Mouse (Mus musculus) stomach, embryonic 16.5 days (tissue): ENCODE data around the gene Cd27. TPM values are rescaled to one million over a fixed set of nuclear protein-coding genes. Genes with fewer than 3 reads are reported as not detected.

Source experiments
- ATAC-seq: fragments of 200-750 bp; cut with Nextera tagmentation; 2 replicates; pipeline ENCODE4 v1.8.0; 2017; ENCODE audit warnings: moderate number of reproducible peaks, moderate TSS enrichment; ENCODE audit not compliant: insufficient read depth, low FRiP score
- H3K27ac ChIP-seq: fragments of 300-500 bp; sonication (generic); 2 replicates; pipeline ENCODE4 v1.5.1; 2014; ENCODE audit warnings: low read length
- H3K27me3 ChIP-seq: fragments of 300-500 bp; sonication (generic); 2 replicates; pipeline ENCODE4 v1.6.1; 2014; ENCODE audit warnings: low read length, control low read depth, mixed read lengths; ENCODE audit not compliant: control insufficient read depth, insufficient read depth
- H3K36me3 ChIP-seq: fragments of 300-500 bp; sonication (generic); 2 replicates; pipeline ENCODE4 v1.6.1; 2014; ENCODE audit warnings: low read length; ENCODE audit not compliant: control insufficient read depth, insufficient read depth
- H3K4me1 ChIP-seq: fragments of 300-500 bp; sonication (generic); 2 replicates; pipeline ENCODE4 v1.6.1; 2014; ENCODE audit warnings: low read length, control low read depth, mixed read lengths; ENCODE audit not compliant: control insufficient read depth, insufficient read depth
- H3K4me2 ChIP-seq: fragments of 300-500 bp; sonication (generic); 2 replicates; pipeline ENCODE4 v1.6.1; 2014; ENCODE audit warnings: low read depth, low read length, mixed read lengths
- H3K4me3 ChIP-seq: fragments of 300-500 bp; sonication (generic); replicated peaks from 2 replicates; pipeline ENCODE4 v1.5.1; 2014; ENCODE audit warnings: mild to moderate bottlenecking, low read length
- H3K9ac ChIP-seq: fragments of 300-500 bp; sonication (generic); 2 replicates; pipeline ENCODE4 v1.6.1; 2014; ENCODE audit warnings: low read length
- H3K9me3 ChIP-seq: fragments of 300-500 bp; sonication (generic); replicated peaks from 2 replicates; pipeline ENCODE4 v1.6.1; 2016; ENCODE audit warnings: low read length, control low read depth; ENCODE audit not compliant: control insufficient read depth
- WGBS: fragments of 180-500 bp; shearing (Covaris S2); extraction: QIAGEN DNeasy Blood & Tissue Kit; methylation state at CpG from one replicate; pipeline ENCODE4 v1.1.7; 2014; 5-methylcytosine and 5-hydroxymethylcytosine counted together
- polyA plus RNA-seq: library from polyadenylated mRNA; unstranded; fragments of >200 nt; fragmentation: Nextera tagmentation; extraction: Ambion mirVana; gene quantifications from 2 replicates; pipeline ENCODE4 v1.2.1, GENCODE M21; 2015

The Cd27 gene
- polyA plus RNA-seq, 1 experiment from 2014 or later, result 2.7 TPM

DNA sequence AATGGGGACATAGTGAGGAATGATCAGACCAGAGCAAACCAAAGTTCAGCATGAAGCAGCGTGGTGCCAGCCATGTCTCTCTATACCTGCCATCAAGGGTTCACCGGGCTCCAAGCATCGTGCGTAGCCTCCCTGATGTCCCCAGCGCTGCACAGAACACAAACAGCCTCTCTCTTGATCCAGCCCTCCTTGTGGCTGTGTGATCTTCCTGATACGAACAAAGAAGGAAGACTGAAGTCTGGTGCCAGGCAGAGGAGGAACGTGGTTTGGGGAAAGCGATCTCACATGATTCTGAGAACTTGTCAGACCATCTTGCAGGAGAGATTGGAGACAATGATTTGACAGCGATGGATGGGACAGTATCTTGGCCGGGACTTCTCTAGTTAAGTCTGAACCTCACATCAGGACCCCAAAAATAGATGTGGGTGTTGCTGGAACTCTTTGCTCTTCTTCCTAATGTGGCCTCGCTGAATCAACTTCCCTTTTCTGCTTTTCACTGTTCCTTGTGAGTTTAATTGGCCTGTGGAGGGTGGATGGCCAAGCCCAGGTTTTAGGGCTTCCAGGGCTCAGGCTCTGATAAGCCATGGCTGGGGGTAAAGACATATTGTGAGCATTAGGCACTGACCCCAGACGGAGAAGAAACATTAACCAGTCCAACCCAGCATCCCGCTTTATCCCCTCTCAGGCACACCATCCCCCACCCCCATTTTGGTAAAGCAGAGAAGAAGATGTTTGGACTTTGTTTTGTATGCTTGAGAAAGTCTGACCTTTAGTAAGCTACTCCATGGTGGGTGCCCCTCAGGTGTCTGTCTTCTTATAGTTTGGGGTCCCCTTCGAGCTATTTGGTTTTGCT lies 17.3 kb upstream of the Cd27 start:
- Histone ChIP-seq H3K4me3 (no peak overlapping the region), H3K4me1 (no peaks in the 10 kb centered on the region), H3K36me3 (no peaks in the 10 kb centered on the region), H3K27ac (no peak overlapping the region), H3K27me3 (no peaks in the 10 kb centered on the region), H3K9ac (no peak overlapping the region), H3K4me2 (no peak overlapping the region), H3K9me3 (no peaks in the 10 kb centered on the region)
- ATAC-seq, result no peak
- 76% methylated on average over 14 of the region's 14 CpGs for WGBS

DNA sequence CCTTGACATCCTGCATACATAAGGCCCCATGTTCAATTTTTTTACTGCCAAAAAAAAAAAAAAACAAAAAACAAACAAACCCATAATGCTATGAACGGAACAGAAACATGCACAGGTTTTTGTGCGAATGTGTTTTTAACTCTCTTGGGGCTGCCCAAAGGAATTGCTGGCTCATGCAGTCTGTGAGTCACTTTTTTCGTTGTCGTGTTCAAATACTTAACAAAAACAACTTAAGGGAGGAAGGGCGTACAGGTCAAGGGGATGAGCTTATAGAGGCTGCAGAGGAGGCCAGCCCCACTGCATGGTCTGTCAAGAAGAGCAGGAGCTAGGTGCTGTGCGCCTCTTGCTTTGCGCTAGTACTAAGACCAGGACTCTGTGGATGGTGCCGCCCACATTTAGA lies 15.9 kb upstream of the Cd27 start:
- Histone ChIP-seq H3K4me1 (no peaks in the 10 kb centered on the region), H3K4me2 (no peak overlapping the region), H3K27ac (no peak overlapping the region), H3K27me3 (no peaks in the 10 kb centered on the region), H3K9ac (no peak overlapping the region), H3K9me3 (no peaks in the 10 kb centered on the region), H3K36me3 (no peaks in the 10 kb centered on the region), H3K4me3 (no peak overlapping the region)
- no peak for ATAC-seq
- WGBS, result 83% methylated on average over 8 of the region's 8 CpGs

DNA sequence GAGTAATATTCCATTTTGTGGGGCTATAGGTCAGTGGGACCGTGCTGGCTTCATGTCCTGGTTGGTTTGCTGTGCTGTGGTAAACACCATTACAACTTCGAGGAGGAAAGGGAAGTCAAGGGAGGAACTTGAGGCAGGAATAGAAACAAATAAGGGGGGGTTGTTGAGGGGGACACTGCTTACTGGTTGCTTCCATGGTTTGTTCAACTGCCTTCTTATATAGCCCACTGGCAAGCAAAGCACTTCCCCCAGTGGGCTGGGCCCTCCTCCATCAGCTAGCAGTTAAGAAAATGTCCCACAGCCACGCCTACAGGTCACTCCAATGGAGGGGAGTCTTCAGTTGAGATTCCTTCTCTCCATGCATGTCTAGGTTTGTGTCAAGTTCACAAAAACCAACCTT lies 15.5 kb upstream of the Cd27 start:
- no peak overlapping the region for H3K9ac ChIP-seq
- 81% methylated on average over 3 of the region's 3 CpGs for WGBS
- no peaks in the 10 kb centered on the region for H3K27me3 ChIP-seq
- ATAC-seq, result no peak
- H3K4me1 ChIP-seq, result no peaks in the 10 kb centered on the region
- no peak overlapping the region for H3K27ac ChIP-seq
- no peak overlapping the region for H3K4me2 ChIP-seq
- H3K36me3 ChIP-seq, result no peaks in the 10 kb centered on the region
- no peaks in the 10 kb centered on the region for H3K9me3 ChIP-seq
- no peak overlapping the region for H3K4me3 ChIP-seq

DNA sequence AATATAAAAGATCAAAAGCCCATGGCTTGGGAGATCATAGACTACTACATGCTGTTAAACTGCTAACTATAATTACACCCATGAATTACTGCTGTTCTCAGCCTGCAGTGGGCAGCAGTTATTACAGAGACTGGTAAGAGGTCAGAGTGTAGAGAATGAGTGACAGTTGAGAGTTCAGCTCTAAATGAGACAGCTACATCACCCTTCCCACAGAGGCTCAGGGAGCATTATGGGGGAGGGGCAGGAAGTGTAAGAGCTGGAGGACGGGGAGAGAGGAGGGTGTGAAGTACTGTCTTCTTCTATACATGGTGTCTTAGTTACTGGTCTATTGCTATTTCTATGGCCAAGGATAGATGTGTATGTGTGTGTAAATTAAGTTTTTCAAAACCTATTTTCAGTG lies 7.7 kb upstream of the Cd27 start:
- no peaks in the 10 kb centered on the region for H3K36me3 ChIP-seq
- H3K4me1 ChIP-seq, result no peaks in the 10 kb centered on the region
- no peak overlapping the region for H3K27ac ChIP-seq
- no peak overlapping the region for H3K4me2 ChIP-seq
- 24% methylated on average over 1 of the region's 1 CpGs for WGBS
- no peaks in the 10 kb centered on the region for H3K9me3 ChIP-seq
- no peak for ATAC-seq
- no peak overlapping the region for H3K9ac ChIP-seq
- H3K27me3 ChIP-seq, result no peaks in the 10 kb centered on the region
- no peak overlapping the region for H3K4me3 ChIP-seq

DNA sequence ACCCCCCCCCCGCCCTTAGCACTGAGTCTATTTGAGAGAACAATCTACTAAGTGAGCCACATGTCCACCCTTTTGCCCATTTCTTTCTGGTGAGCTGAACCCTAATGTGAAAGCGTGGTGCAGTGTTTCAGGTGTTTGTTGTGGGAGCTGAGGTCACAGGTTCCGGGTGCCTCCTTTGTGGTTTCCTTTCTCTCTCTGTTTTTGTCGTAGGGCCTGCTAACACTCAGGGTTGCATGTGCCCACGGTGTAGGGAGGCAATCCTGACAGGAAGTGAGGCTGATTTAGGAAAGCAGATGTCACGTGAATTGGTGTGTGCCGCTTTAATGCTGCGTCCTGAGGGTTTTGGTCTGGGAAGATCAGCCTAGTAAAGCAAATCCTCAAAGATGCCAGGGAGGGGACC lies 4.8 kb upstream of the Cd27 start:
- H3K36me3 ChIP-seq, result no peaks in the 10 kb centered on the region
- H3K4me2 ChIP-seq, result no peak overlapping the region
- no peak overlapping the region for H3K9ac ChIP-seq
- no peak overlapping the region for H3K4me3 ChIP-seq
- H3K9me3 ChIP-seq, result no peaks in the 10 kb centered on the region
- 81% methylated on average over 8 of the region's 8 CpGs for WGBS
- no peak overlapping the region for H3K27ac ChIP-seq
- no peaks in the 10 kb centered on the region for H3K4me1 ChIP-seq
- H3K27me3 ChIP-seq, result no peaks in the 10 kb centered on the region
- no peak for ATAC-seq

DNA sequence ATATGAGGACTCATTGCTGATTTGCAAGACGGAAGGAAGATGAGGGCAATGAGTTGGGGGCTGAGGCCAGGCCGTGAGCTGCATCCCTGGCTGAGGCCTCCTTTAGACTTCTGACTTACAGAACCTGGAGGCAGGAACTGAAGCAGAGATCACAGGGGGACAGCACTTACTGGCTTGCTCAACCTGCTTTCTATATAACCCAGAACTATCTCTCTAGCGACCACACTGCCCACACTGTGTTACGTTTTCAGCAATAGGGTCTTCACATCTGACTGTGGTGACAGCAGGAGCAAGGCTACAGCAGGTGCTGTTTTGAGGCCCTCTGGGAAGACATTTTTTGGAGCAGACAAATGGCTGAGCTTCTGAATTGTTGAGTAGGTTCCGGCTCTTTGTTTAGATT lies 3.8 kb upstream of the Cd27 start:
- H3K27ac ChIP-seq, result no peak overlapping the region
- 78% methylated on average over 5 of the region's 5 CpGs for WGBS
- H3K4me3 ChIP-seq, result no peak overlapping the region
- H3K9me3 ChIP-seq, result no peaks in the 10 kb centered on the region
- no peak overlapping the region for H3K4me2 ChIP-seq
- no peak for ATAC-seq
- no peaks in the 10 kb centered on the region for H3K27me3 ChIP-seq
- H3K4me1 ChIP-seq, result no peaks in the 10 kb centered on the region
- H3K36me3 ChIP-seq, result no peaks in the 10 kb centered on the region
- no peak overlapping the region for H3K9ac ChIP-seq

DNA sequence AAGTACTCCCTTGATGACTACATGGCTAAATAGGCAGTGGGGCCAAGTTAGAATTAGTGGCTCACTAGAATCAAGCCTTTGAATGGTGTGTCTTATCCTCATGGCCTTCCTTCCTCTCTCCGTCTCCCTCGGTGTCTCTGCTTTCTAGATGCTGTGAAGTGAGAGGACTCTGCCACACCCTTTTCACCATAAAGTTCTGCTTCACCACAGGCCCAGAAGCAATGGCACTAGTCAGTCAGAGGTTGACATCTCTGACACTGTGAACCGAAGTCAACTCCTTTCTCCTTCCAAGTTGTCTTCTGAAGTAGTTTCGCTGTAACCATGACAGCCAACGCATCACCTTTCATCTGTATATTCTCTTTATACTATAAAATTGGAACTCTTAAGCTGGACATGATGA lies 2.7 kb upstream of the Cd27 start:
- no peak overlapping the region for H3K27ac ChIP-seq
- ATAC-seq, result no peak
- no peak overlapping the region for H3K9ac ChIP-seq
- H3K27me3 ChIP-seq, result no peaks in the 10 kb centered on the region
- no peaks in the 10 kb centered on the region for H3K36me3 ChIP-seq
- no peaks in the 10 kb centered on the region for H3K4me1 ChIP-seq
- no peak overlapping the region for H3K4me3 ChIP-seq
- H3K4me2 ChIP-seq, result no peak overlapping the region
- 91% methylated on average over 5 of the region's 5 CpGs for WGBS
- H3K9me3 ChIP-seq, result no peaks in the 10 kb centered on the region

DNA sequence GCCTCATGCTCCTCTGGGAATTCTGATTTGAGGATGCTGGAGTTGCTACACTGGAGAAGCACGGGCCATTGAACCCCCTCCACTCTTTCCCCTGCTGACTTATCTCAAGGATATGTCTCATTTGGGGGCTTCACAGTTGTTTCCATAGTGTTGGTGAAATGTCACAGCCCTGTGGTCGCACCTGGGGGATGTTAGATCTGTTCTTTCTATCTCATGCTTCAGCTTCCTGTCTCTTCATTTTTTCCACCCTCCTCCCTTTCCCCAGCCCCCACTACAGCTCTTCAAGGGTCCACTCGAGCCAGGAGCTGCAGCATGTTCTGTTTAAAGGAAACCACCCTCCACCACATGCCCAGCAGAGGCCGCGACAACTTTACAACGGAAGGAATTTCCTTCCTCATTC lies 1.6 kb upstream of the Cd27 start:
- no peaks in the 10 kb centered on the region for H3K27me3 ChIP-seq
- no peak for ATAC-seq
- H3K27ac ChIP-seq, result no peak overlapping the region
- 61% methylated on average over 6 of the region's 6 CpGs for WGBS
- no peak overlapping the region for H3K4me2 ChIP-seq
- peaks cover 8% of the 10 kb centered on the region; the same call in 1 of the 2 replicates for H3K4me1 ChIP-seq
- H3K4me3 ChIP-seq, result no peak overlapping the region
- H3K36me3 ChIP-seq, result no peaks in the 10 kb centered on the region
- no peaks in the 10 kb centered on the region for H3K9me3 ChIP-seq
- no peak overlapping the region for H3K9ac ChIP-seq

DNA sequence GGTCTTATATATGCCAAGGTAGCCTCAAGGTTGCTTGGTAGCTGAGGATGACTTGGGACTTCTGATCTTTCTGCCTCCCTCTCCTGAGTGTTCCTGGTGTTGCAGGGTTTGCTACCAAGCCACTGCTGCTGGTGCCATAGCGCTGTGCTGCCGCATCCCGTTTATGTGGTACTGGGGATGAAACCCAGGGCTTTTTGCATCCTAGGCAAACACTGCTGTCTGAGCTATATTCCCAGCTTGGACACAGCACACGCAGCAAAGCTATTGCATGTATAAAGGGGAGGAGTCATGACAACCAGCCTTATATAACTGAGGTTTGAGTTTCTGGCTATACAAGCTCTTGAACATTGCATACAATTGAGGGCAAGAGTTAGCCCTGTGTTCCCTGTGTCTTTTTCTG lies 611 bp upstream of the Cd27 start:
- no peaks in the 10 kb centered on the region for H3K27me3 ChIP-seq
- H3K4me3 ChIP-seq, result no peak overlapping the region
- ATAC-seq, result no peak
- peaks cover 8% of the 10 kb centered on the region; the same call in 1 of the 2 replicates for H3K4me1 ChIP-seq
- H3K9ac ChIP-seq, result no peak overlapping the region
- H3K27ac ChIP-seq, result no peak overlapping the region
- no peaks in the 10 kb centered on the region for H3K9me3 ChIP-seq
- no peak overlapping the region for H3K4me2 ChIP-seq
- 75% methylated on average over 4 of the region's 4 CpGs for WGBS
- H3K36me3 ChIP-seq, result no peaks in the 10 kb centered on the region
